Mouse (Mus musculus) embryo, embryonic 10 days (tissue): ENCODE measurements at regions not wholly inside any gene's neighbourhood (a gene's known extent, or its start where the extent isn't known, plus 50 kb on each side); places are given as distances from the start of the nearest gene placed in this dataset.

Source experiments
- DNase-seq: peaks from one replicate; pipeline ENCODE4 v3.0.0-alpha.2; 2015; ENCODE audit warnings: low spot score

DNA sequence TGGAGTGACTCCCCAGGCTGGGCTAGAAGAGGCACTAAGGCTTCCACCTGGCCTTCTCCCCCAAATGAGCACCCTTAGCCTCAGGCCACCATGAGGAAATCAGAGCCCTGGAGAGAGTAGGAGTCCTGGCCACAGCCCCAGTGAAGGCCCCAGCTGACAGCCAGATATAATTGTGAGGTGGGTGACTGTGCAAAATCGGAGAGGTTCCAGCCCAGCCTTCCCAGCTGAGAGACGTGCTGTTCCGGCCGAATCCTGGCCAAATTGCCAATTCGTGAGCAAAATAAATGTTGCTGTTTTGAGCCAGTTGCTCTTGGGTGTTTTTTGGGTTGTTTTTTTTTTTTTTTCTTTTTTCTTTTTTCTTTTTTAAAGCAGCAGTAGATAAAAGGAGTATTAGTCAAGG is 169.9 kb upstream of the Il12b start:
- DNase-seq, result no peak

DNA sequence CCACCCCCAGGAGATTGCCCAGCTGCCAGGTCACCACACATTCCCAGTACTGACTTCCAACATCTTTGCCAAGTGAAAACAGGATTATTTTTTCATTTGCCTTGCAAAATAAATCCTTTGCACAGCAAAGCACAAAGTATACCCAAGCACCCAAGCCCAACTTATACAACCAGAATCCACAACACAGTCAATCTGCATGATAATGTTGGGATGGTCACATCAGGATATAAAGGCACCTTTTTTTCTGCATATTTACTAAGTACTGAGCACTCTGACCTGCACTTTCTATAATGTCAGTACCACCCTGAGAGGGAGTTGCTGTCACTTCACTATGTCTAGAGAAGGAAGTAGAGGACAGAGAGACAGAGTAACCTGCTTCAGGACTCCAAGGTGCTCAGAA is 164.4 kb upstream of the Il12b start:
- no peak for DNase-seq

DNA sequence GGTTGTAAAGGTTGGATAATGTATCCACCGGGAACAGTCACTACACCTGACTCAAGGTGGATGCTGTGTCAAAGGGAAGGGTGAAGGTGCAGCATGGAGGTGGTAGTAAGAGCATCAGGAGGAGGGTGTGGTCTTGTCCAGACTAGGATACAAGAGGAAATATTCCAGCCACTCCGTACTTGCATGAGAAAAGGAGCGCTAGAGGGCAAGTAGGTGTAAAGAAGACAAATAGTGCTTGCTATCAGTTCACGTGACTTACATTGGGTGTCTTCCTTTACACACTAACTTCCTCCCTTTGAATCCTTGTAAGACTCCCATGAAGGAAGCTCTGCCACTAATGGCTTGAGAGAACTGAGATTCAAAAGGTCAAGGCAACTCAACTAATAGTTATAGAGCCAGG is 161.8 kb upstream of the Il12b start:
- DNase-seq, result no peak

DNA sequence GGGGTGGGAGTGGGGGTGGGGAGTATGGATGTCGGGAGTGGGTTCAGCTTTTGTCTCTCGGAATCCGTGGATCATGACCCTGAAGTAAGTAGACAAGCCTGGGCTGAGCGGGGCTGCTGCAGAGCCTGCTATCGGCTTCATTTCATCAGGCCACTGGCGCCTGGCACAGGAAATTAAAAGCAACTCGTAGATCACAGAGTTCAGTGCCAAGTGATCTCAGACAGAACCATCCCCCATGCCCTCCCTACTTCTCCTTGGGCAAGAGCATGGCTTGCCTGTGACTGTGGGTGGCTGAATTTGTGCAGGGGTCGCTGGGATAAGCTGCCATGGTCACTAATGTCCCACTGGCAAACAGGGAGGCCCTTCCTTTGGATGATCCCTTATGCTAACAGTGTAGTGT is 161.3 kb upstream of the Il12b start:
- no peak for DNase-seq

GRCm38 (mm10) chr11:44243184-44243583 is 156.7 kb upstream of the Il12b start:
- DNase-seq, result no peak

- no peak for DNase-seq
Observed at GRCm38 (mm10) chr11:44251821-44252220, 148.0 kb upstream of the Il12b start.

- no peak for DNase-seq
Observed at GRCm38 (mm10) chr11:44260376-44261111, 139.3 kb upstream of the Il12b start.

GRCm38 (mm10) chr11:44261657-44262056 is 138.2 kb upstream of the Il12b start:
- DNase-seq, result no peak

- DNase-seq, result no peak
Observed at GRCm38 (mm10) chr11:44262571-44262970, 137.3 kb upstream of the Il12b start.

DNA sequence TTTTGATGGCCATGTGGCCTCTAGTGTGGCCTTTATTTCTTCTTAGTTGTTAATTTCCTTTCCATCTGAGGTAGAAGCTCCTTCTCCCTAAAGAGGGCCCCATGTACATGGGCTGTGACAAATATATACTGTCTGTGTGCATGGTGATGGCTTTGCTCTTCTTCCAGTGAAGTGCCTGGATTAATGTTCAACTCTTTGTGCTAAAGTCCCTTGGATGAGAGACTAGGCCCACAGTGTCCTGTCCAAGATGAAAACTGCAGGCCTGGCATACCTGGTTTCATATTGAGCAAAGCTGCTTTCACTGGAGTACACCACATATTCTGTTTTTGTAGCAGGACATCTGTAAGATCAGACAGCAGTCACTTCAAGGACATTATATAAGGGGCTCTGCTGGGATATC is 127.6 kb upstream of the Il12b start:
- DNase-seq, result no peak

DNA sequence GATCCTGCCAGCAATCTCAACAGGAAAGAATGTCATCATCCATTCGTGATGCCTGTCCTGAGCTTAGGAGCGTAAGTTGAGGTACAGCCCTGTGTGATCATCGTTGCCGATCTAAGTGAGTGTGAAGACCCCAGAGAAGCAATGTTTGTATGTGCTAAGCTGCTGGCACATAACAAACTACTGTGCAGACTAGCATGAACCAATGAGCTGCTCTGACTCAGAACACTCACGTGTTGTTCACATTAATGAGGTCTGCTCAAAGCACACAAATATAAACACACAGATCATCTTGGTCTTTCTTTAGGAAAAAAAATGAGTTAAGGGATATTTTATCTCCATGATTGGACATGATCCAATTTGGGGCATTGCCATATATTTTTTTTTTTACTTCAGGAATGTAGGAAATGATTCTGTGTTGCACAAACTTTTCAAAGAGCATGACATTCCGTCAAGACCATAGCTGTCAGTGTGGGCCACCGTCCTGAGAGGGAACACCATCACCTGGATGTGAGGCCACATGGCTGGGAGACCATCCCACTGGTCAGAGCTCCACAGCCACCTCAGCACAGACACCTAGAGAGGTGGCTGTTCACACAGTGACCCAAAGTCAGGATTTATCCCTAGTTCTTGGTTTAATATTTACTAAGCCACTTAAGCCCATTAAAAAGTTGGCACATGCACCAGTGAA is 121.2 kb upstream of the Il12b start:
- DNase-seq, result no peak

- DNase-seq, result no peak
Observed at GRCm38 (mm10) chr11:44285961-44286360, 113.9 kb upstream of the Il12b start.

DNA sequence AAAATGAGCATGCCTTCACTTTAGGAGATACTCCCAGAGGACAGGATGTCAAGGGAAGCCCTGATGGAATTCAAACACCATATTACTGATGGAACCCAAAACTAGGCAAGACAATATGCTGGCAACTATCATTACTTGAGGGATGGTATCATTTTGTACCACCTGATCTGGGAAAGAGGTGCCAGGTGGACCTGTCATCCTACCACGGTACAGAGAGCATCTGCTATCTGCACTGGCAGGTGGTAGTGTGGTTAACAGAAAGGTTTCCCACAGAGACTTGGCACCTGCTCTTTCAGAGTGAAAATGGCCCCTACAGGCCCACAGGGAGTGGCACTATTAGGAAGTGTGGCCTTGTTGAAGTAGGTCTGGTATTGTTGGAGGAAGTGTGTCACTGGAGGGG is 111.0 kb upstream of the Il12b start:
- no peak for DNase-seq

DNA sequence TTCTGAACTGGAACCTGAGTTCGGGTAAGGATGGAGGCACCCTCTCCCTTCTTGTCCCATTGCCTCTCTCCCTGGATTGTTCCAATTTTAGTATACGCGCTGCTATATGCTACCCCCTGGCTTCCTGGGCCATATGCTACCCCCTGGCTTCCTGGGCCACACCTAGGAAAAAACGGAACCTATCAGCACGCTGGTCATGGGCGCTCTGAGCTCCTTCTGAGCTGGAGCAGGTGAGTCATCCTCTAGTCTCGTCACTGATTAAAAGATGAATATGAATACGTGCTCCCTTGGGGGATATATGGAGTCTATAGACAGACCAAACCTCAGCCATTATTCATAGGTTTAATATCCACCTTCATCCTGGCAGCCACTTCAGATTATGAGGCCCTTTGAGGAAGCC is 96.1 kb upstream of the Il12b start:
- DNase-seq, result no peak

- DNase-seq, result no peak
Observed at GRCm38 (mm10) chr11:44316061-44316460, 83.8 kb upstream of the Il12b start.

DNA sequence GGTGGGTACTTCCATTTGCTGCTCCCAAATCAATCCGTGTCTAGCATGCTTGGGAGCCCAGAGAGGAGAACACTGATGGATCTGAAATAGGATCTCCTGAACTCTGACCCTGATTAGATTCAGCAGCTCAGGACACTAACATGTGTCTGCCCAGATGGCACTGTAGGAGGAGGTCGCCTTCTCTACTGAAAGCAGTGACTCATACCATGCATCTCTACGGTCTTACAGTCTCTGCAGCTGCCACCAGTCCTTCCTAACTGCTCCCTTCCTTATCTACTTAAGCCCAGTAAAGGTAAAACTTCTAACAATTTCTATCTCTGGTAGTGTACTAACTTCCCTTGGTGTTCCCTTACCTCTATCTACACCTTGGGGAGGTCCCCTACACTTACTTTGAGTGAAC is 80.7 kb upstream of the Il12b start:
- DNase-seq, result no peak

GRCm38 (mm10) chr11:44323314-44323713 is 76.5 kb upstream of the Il12b start:
- no peak for DNase-seq

GRCm38 (mm10) chr11:44325066-44325465 is 74.8 kb upstream of the Il12b start:
- DNase-seq, result no peak

- no peak for DNase-seq
Observed at GRCm38 (mm10) chr11:44325525-44325924, 74.3 kb upstream of the Il12b start.

DNA sequence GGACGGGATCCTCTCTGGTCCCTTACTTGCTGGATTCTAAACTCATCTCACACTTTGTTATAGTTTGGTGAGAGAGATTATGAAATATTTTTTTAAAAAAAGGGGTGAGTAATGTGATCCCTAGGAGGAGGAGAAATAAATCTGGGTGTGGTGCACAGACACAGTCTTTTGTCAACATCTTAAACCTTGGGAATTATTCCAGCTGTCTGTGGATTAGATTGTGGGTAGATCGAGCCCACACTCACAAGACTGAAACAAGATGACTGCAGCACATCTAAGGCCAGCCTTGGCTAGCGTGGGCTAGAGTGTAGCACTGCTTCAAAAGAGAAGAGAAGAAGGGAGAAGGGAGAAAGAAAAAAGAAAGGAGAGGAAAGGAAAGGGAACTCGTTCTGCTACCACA is 70.4 kb upstream of the Il12b start:
- DNase-seq, result no peak

- DNase-seq, result no peak
Observed at GRCm38 (mm10) chr11:44330438-44330837, 69.4 kb upstream of the Il12b start.

DNA sequence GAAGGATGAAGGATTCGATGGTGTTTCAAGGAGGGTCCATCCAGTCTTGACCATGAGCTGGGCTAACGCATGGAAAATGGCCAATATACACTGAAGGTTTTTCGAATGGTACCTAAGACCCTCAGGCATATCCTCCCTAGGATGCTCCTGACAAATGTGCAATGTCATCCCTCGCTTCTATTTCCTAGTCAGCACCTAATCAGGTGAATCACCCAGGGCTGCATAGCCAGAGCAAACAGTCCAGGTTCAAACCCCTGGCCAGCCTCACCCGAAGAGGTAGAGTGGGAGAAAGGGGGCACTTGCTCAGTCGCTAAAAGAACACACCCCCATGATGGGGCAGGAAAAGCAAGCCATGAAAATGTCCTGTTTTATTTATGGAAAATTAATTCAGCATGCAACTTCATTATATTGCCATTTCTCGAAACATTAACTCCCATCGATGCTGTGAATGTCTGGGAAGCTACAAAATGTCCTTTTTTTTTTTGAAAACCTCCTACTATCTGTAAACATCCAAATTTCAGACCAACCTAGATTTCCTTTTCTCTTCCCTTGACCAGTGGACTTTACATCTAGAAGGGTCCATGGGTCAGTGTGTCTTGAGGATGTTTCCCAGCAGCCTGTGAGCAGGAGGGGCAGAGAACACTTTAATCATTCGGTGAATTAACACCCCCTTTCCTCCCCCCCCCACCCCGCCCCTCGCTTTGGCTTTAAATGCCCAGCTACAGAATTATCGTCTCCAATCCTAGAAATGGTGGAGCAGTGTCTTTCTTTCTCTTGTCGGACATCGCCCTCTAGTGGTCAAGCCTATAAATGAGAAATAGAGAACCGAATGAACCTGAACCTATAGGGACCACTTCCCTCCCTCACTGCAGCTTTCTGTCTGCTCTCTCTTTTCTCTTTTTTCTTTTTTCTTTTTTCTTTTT is 68.8 kb upstream of the Il12b start:
- peak; percentile 87 for DNase-seq

DNA sequence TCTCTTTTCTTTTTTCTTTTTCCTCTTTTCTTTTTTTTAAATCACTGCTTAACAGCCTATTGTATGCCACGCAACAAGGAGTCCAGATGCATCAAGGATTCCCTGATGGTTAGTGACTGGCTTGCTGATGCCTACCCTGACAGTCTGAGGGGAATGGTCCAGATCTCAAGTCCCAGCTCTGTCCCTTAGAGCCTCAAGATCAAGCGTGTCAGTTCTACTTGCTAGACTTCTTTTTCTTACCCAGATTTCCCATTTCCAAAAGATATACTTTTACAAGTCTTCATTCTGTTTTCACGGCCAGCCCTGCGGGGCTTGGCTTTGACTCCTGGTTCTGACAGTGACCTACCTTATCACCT is 68.1 kb upstream of the Il12b start:
- DNase-seq, result no peak
